Comparison of ENCODE assay signal across 8 mouse cellular contexts in the genomic region with DNA sequence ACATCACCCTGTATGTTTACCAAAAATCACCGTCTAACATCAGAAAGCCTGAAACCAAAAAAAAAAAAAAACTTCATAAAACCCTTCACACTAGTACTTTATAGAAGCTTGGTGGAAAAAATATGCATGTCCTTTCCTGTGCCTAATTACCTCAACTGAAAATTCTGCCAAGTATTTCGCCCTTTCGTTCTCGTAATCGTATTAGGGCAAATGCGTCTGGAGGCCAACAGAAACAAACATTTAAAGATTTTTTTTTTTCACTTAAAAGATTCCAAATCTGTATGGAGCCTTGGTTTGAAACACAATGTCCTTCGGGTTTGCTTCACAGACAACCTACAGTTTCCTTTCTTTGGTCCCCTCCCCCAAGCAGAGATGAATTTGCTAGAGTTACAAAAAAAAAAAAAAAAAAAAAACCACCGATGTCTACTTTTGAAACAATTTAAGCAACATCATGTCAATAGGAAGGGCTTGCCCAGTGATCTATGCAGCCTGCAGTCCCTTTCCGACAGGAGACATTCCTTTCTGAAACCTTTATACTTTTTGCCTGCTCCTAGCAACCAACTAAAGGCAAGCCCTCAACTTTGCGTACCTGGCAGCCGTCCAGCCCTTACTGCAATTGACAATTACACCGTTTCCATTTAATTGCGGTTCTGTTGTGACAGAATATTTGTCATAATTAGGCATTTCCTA.
DNase-seq lines count a peak whose midpoint lies in the region; ATAC-seq and TF ChIP-seq lines count a peak whose summit lies in the region.

No protein-coding gene starts in this region.

- peak; percentile 62 for DNase-seq in ovary, postnatal 36 days (ENCODE audit: low spot score)
- DNase-seq in ovary, postnatal 10 days (ENCODE audit: low spot score) = no peak
- peak; percentile 79 for DNase-seq in forebrain, embryonic 14.5 days (ENCODE audit: low spot score)
- no peak for DNase-seq in hindbrain, embryonic 10.5 days (ENCODE audit: low spot score)
- peak; percentile 76 to 79 for DNase-seq in kidney, postnatal 4 days
- no peak for DNase-seq in spleen, postnatal 14 days (ENCODE audit: low spot score in 2 of 2)

- no peak for TF ChIP-seq POLR2A in bone marrow, adult 2 months (IDR thresholded peaks at IDR 0.05; ENCODE audit: borderline replicate concordance, control insufficient read depth, low read depth, low read length)

- no peak overlapping the region for H3K9ac ChIP-seq in forebrain, embryonic 14.5 days (ENCODE audit: low read length)

- H3K4me3 ChIP-seq in bone marrow, adult 2 months (replicated peaks; ENCODE audit: control insufficient read depth, low read depth, low read length) = peak overlapping the region; percentile 16
- H3K4me3 ChIP-seq in forebrain, embryonic 14.5 days (ENCODE audit: low read depth, low read length) = peak overlapping the region; percentile 0; the same call in 1 of the 2 replicates
- H3K4me3 ChIP-seq in hindbrain, embryonic 10.5 days = no peak overlapping the region
- no peak overlapping the region for H3K4me3 ChIP-seq in macrophage (ENCODE audit: inconsistent target)

- WGBS in bone marrow, adult 2 months = 9% methylated on average over 13 of the region's 13 CpGs
- WGBS in forebrain, embryonic 14.5 days = 6% methylated on average over 13 of the region's 13 CpGs
- WGBS in hindbrain, embryonic 10.5 days = 51% methylated on average over 13 of the region's 13 CpGs
- WGBS in macrophage (ENCODE audit: missing documents) = 25% methylated on average over 11 of the region's 13 CpGs

- H3K4me1 ChIP-seq in bone marrow, adult 2 months (ENCODE audit: control insufficient read depth, insufficient read depth, low read length) = no peaks in the 10 kb centered on the region
- peaks cover 27% of the 10 kb centered on the region for H3K4me1 ChIP-seq in forebrain, embryonic 14.5 days (ENCODE audit: control insufficient read depth, insufficient read depth, low read length)
- peaks cover 26% of the 10 kb centered on the region for H3K4me1 ChIP-seq in hindbrain, embryonic 10.5 days (replicated peaks)

- peak; percentile 62 for ATAC-seq in forebrain, embryonic 14.5 days

- H3K79me2 ChIP-seq in macrophage (ENCODE audit: inconsistent target) = peaks cover 61% of the 10 kb centered on the region; the same call in 1 of the 2 replicates

- peak overlapping the region; percentile 35 for H3K4me2 ChIP-seq in forebrain, embryonic 14.5 days (ENCODE audit: low read length)

- H3K36me3 ChIP-seq in forebrain, embryonic 14.5 days (ENCODE audit: control insufficient read depth, insufficient read depth, low read length) = no peaks in the 10 kb centered on the region
- no peaks in the 10 kb centered on the region for H3K36me3 ChIP-seq in hindbrain, embryonic 10.5 days
- H3K36me3 ChIP-seq in macrophage (ENCODE audit: inconsistent target) = peaks cover 7% of the 10 kb centered on the region; the same call in 1 of the 2 replicates

- H3K27ac ChIP-seq in bone marrow, adult 2 months (ENCODE audit: control insufficient read depth, insufficient read depth, low read depth, low read length, poor library complexity) = no peak overlapping the region
- peak overlapping the region; percentile 9; the same call in 1 of the 2 replicates for H3K27ac ChIP-seq in forebrain, embryonic 14.5 days (ENCODE audit: low read depth, low read length)
- H3K27ac ChIP-seq in hindbrain, embryonic 10.5 days = peak overlapping the region; percentile 50; the same call in 1 of the 2 replicates
- peak overlapping the region; percentile 78 for H3K27ac ChIP-seq in macrophage

- no peaks in the 10 kb centered on the region for H3K27me3 ChIP-seq in forebrain, embryonic 14.5 days (replicated peaks; ENCODE audit: control insufficient read depth, insufficient read depth, low read length)
- H3K27me3 ChIP-seq in hindbrain, embryonic 10.5 days (ENCODE audit: insufficient read depth, poor library complexity, severe bottlenecking) = no peaks in the 10 kb centered on the region

- no peaks in the 10 kb centered on the region for H3K9me3 ChIP-seq in forebrain, embryonic 14.5 days (replicated peaks; ENCODE audit: control insufficient read depth, low read length)
- H3K9me3 ChIP-seq in hindbrain, embryonic 10.5 days = no peaks in the 10 kb centered on the region

- TF ChIP-seq CTCF in bone marrow, adult 2 months (IDR thresholded peaks at IDR 0.05; ENCODE audit: control insufficient read depth, insufficient read depth, low read length) = no peak

Comparison
In these comparisons a context has a peak if more than half of its experiments do, and no peak if none do; other contexts are left out.
1. DNase-seq: peak in ovary, postnatal 36 days (single experiment), forebrain, embryonic 14.5 days (single experiment) and kidney, postnatal 4 days (2 of 2); none in ovary, postnatal 10 days (single experiment), hindbrain, embryonic 10.5 days (single experiment) and spleen, postnatal 14 days (0 of 2).
2. H3K4me3 ChIP-seq: peak in bone marrow, adult 2 months (single experiment) and forebrain, embryonic 14.5 days (single experiment); none in hindbrain, embryonic 10.5 days (single experiment) and macrophage (single experiment).